Comparison of ENCODE assay signal across 18 mouse cellular contexts in genomic region chr13:59052188-59052587, GRCm38 (mm10).
"Had no signal": no experiment of that assay in that cellular context is flagged by ENCODE, and none has a peak within 500 bp of the region (broad histone marks: within the 10 kb centered on the region; RNA-seq: fewer than 3 reads in every experiment).

No protein-coding gene starts in this region.

- H3K4me1 ChIP-seq: liver, embryonic 13.5 days; liver, embryonic 15.5 days; lung, embryonic 15.5 days; megakaryocyte, embryonic 14.5 days; midbrain, embryonic 12.5 days; stomach, embryonic 15.5 days had no signal

- ATAC-seq: liver, postnatal 0 days; lung, postnatal 0 days had no signal

- H3K4me3 ChIP-seq: liver, embryonic 13.5 days; liver, embryonic 15.5 days; lung, embryonic 15.5 days; megakaryocyte, embryonic 14.5 days; midbrain, embryonic 12.5 days; neural tube, embryonic 13.5 days; stomach, embryonic 15.5 days had no signal

- H3K9ac ChIP-seq: liver, embryonic 13.5 days; liver, embryonic 15.5 days; liver, postnatal 0 days; lung, embryonic 15.5 days; midbrain, embryonic 12.5 days; neural tube, embryonic 13.5 days; stomach, embryonic 15.5 days had no signal

- H3K4me2 ChIP-seq: liver, embryonic 13.5 days; liver, embryonic 15.5 days; lung, embryonic 15.5 days; midbrain, embryonic 12.5 days; neural tube, embryonic 13.5 days; stomach, embryonic 15.5 days had no signal

- DNase-seq: liver, embryonic 13.5 days; liver, postnatal 0 days; lung, adult 2 months; lung, postnatal 14 days; lung, postnatal 36 days; right cerebral cortex, postnatal 14 days; thymus, adult 2 months; thymus, postnatal 25 days; thymus, postnatal 4 days had no signal

- H3K27ac ChIP-seq: liver, embryonic 13.5 days; liver, embryonic 15.5 days; lung, embryonic 15.5 days; macrophage; midbrain, embryonic 12.5 days; neural tube, embryonic 13.5 days; stomach, embryonic 15.5 days; stomach, postnatal 0 days had no signal

- H3K36me3 ChIP-seq: liver, embryonic 13.5 days; liver, embryonic 15.5 days; lung, embryonic 15.5 days; midbrain, embryonic 12.5 days; stomach, embryonic 15.5 days had no signal

- H3K9me3 ChIP-seq: liver, embryonic 13.5 days; liver, embryonic 15.5 days; lung, embryonic 15.5 days; midbrain, embryonic 12.5 days; neural tube, embryonic 13.5 days; stomach, embryonic 15.5 days had no signal

- H3K27me3 ChIP-seq: liver, embryonic 13.5 days; liver, embryonic 15.5 days; lung, embryonic 15.5 days; megakaryocyte, embryonic 14.5 days; midbrain, embryonic 12.5 days; neural tube, embryonic 13.5 days; stomach, embryonic 15.5 days had no signal
